Mouse (Mus musculus) heart, postnatal 0 days (tissue): ENCODE data around the gene P3h4. TPM values are rescaled to one million over a fixed set of nuclear protein-coding genes. Genes with fewer than 3 reads are reported as not detected.

ENCODE experiments used
- ATAC-seq: fragments of 200-750 bp; cut with Nextera tagmentation; 2 replicates; pipeline ENCODE4 v1.8.0; 2017; ENCODE audit warnings: low read depth, moderate number of reproducible peaks, moderate library complexity; ENCODE audit not compliant: insufficient read depth
- DNase-seq: peaks from one replicate; pipeline ENCODE4 v3.0.0-alpha.2; 2016; ENCODE audit warnings: low spot score
- H3K27ac ChIP-seq: fragments of 300-500 bp; sonication (generic); 2 replicates; pipeline ENCODE4 v1.5.1; 2014; ENCODE audit warnings: low read depth, mild to moderate bottlenecking
- H3K27me3 ChIP-seq: fragments of 300-500 bp; sonication (generic); 2 replicates; pipeline ENCODE4 v1.6.1; 2014; ENCODE audit warnings: low read length, mixed read lengths; ENCODE audit not compliant: control insufficient read depth, insufficient read depth
- H3K36me3 ChIP-seq: fragments of 300-500 bp; sonication (generic); replicated peaks from 2 replicates; pipeline ENCODE4 v1.6.1; 2014; ENCODE audit warnings: low read length, mixed read lengths; ENCODE audit not compliant: control insufficient read depth, insufficient read depth
- H3K4me1 ChIP-seq: fragments of 300-500 bp; sonication (generic); 2 replicates; pipeline ENCODE4 v1.6.1; 2014; ENCODE audit warnings: antibody characterized with exemption; ENCODE audit not compliant: control insufficient read depth, insufficient read depth
- H3K4me2 ChIP-seq: fragments of 300-500 bp; sonication (generic); 2 replicates; pipeline ENCODE4 v1.6.1; 2014; ENCODE audit warnings: low read depth, mild to moderate bottlenecking, low read length, moderate library complexity
- H3K4me3 ChIP-seq: fragments of 300-500 bp; sonication (generic); 2 replicates; pipeline ENCODE4 v1.5.1; 2014; ENCODE audit warnings: low read depth, low read length
- H3K9ac ChIP-seq: fragments of 300-500 bp; sonication (generic); replicated peaks from 2 replicates; pipeline ENCODE4 v1.6.1; 2014; ENCODE audit warnings: low read depth, low read length, mixed read lengths
- H3K9me3 ChIP-seq: fragments of 300-500 bp; sonication (generic); replicated peaks from 2 replicates; pipeline ENCODE4 v1.6.1; 2016; ENCODE audit warnings: low read length; ENCODE audit not compliant: control insufficient read depth
- CTCF ChIP-seq: IDR thresholded peaks from 2 replicates; pipeline ENCODE4 v1.5.1; 2016; ENCODE audit warnings: antibody characterized with exemption, control low read depth, low read depth
- EP300 ChIP-seq: IDR thresholded peaks from 2 replicates; pipeline ENCODE4 v1.6.1; 2016; ENCODE audit warnings: antibody characterized with exemption, low read depth
- WGBS: fragments of 180-500 bp; shearing (Covaris S2); extraction: QIAGEN DNeasy Blood & Tissue Kit; methylation state at CpG from one replicate; pipeline ENCODE4 v1.1.7; 2014; 5-methylcytosine and 5-hydroxymethylcytosine counted together
- polyA plus RNA-seq: library from polyadenylated mRNA; unstranded; fragments of >200 nt; fragmentation: Nextera tagmentation; extraction: Ambion mirVana; gene quantifications from 2 replicates; pipeline ENCODE4 v1.2.1, GENCODE M21; 2015
- total RNA-seq: library from RNA; depleted of rRNA; stranded (reverse); fragments of >200 nt; gene quantifications from 2 replicates; pipeline ENCODE4 v1.2.3, GENCODE M21; 2014; ENCODE audit warnings: low replicate concordance

P3h4 gene
- total and polyA plus RNA-seq, 2 experiments from 2014 or later: 39.3 to 58.0 TPM

- Histone ChIP-seq H3K27ac (peak within 1 kb of the TSS; percentile 94), H3K9me3 (no peaks in the 10 kb centered on the region), H3K9ac (peak within 1 kb of the TSS; percentile 67), H3K36me3 (peaks cover 6% of the 10 kb centered on the region; the same call in 1 of the 2 replicates), H3K4me2 (peak within 1 kb of the TSS; percentile 79), H3K27me3 (no peaks in the 10 kb centered on the region), H3K4me1 (peaks cover 25% of the 10 kb centered on the region), H3K4me3 (peak within 1 kb of the TSS; percentile 72)
- DNase-seq (peak; percentile 79), ATAC-seq (peak; percentile 34)
- under 1% methylated on average over 28 of the region's 31 CpGs for WGBS
- no peak for TF ChIP-seq CTCF
- TF ChIP-seq EP300: no peak
Measured at GRCm38 (mm10) chr11:100414914-100415822, 532 bp upstream of the P3h4 start, which contains the start of gene Fkbp10. TSS of gene Fkbp10 (plus strand) at chr11:100415697.

- no peak for TF ChIP-seq CTCF
- no peak for TF ChIP-seq EP300
- 55% methylated on average over 11 of the region's 11 CpGs for WGBS
Measured at GRCm38 (mm10) chr11:100413541-100413940, 1.1 kb downstream of the P3h4 start.

DNA sequence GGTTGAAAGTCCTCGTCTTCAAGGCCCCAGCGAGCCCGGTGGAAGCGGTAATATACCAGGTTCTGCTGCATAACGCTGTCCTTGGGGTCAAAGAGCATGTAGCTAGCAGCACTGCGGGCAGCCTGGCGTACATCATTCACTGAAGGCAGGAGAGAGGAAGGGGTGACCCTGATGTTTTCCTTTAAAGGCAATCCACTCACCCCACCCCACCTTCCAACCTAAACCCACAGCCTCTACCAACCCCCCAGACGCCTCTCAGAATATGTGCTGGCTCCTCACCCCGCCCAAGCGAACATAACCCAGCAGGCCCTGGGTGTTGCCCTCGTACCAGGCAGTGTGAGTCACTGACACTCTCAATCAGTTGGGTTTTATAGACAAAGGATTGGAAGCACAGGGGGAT is 2.9 kb downstream of the P3h4 start:
- H3K9ac ChIP-seq: no peak overlapping the region
- no peak overlapping the region for H3K27ac ChIP-seq

More at GRCm38 (mm10) chr11:100413541-100413940, 1.1 kb downstream of the P3h4 start:
- Histone ChIP-seq H3K4me3 (peak overlapping the region; percentile 72), H3K27ac (peak overlapping the region; percentile 94; the same call in 1 of the 2 replicates), H3K9me3 (no peaks in the 10 kb centered on the region), H3K4me2 (peak overlapping the region; percentile 79), H3K4me1 (peaks cover 25% of the 10 kb centered on the region), H3K9ac (peak overlapping the region; percentile 67), H3K36me3 (peaks cover 15% of the 10 kb centered on the region; the same call in 1 of the 2 replicates), H3K27me3 (no peaks in the 10 kb centered on the region)
- no peak for ATAC-seq
- no peak for DNase-seq

GRCm38 (mm10) chr11:100409686-100410085 is 5.0 kb downstream of the P3h4 start:
- Histone ChIP-seq H3K9ac (no peak overlapping the region), H3K4me2 (no peak overlapping the region), H3K9me3 (no peaks in the 10 kb centered on the region), H3K36me3 (peaks cover 15% of the 10 kb centered on the region; the same call in 1 of the 2 replicates), H3K27ac (peak overlapping the region; percentile 4; the same call in 1 of the 2 replicates), H3K4me3 (no peak overlapping the region), H3K27me3 (no peaks in the 10 kb centered on the region), H3K4me1 (peaks cover 22% of the 10 kb centered on the region)
- no peak for TF ChIP-seq EP300
- no peak for TF ChIP-seq CTCF
- ATAC-seq (no peak), DNase-seq (no peak)
- 76% methylated on average over 3 of the region's 3 CpGs for WGBS

More for the DNA sequence above, 2.9 kb downstream of the P3h4 start:
- Histone ChIP-seq H3K27me3 (no peaks in the 10 kb centered on the region), H3K9me3 (no peaks in the 10 kb centered on the region), H3K36me3 (peaks cover 15% of the 10 kb centered on the region; the same call in 1 of the 2 replicates), H3K4me1 (peaks cover 23% of the 10 kb centered on the region; the same call in 1 of the 2 replicates), H3K4me2 (no peak overlapping the region), H3K4me3 (no peak overlapping the region)
- ATAC-seq: no peak
- WGBS: 66% methylated on average over 11 of the region's 11 CpGs
- no peak for TF ChIP-seq EP300
- TF ChIP-seq CTCF: no peak
- DNase-seq: no peak

DNA sequence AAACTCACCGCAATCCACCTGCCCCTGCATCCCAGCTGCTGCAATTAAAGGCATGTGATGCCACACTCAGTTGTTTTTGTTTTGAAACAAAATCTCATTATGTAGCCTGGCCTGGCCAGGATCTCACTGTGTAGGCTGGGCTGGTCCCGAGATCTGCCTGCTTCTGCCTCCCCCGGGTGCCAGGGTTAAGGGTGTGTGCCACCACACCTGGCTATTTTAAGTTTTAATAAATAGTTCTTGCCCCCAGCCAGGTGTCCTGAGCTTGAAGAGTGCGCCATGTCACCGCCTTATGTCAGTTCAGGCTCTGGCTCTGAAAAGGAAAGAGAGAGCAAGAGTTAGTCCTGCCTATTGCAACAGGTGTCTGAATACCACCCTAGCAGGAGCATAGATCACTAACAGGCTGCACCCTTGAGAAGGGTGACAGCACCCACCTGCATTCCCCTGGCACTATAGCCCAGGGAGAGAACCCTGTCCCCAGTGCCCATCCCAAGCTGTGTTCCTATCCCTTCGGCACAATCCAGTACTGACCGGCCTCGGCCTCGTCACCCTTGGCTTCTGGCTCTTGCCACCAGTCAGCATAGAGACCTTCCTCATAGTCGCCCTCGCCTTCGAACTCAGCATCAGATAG is 5.7 kb downstream of the P3h4 start:
- Histone ChIP-seq H3K9me3 (no peaks in the 10 kb centered on the region), H3K4me3 (no peak overlapping the region), H3K4me2 (no peak overlapping the region), H3K27me3 (no peaks in the 10 kb centered on the region), H3K9ac (no peak overlapping the region), H3K27ac (peak overlapping the region; percentile 67; the same call in 1 of the 2 replicates), H3K4me1 (peaks cover 29% of the 10 kb centered on the region), H3K36me3 (peaks cover 15% of the 10 kb centered on the region; the same call in 1 of the 2 replicates)
- TF ChIP-seq EP300: no peak
- ATAC-seq: no peak
- no peak for DNase-seq
- 86% methylated on average over 12 of the region's 12 CpGs for WGBS
